Mouse (Mus musculus): ENCODE results near the gene Eef2kmt.
"Not testable (repeated sequence)": the region's sequence is repeated elsewhere in the genome, so short reads cannot be mapped to it uniquely, and the experiment has no call there.

Eef2kmt gene

DNA sequence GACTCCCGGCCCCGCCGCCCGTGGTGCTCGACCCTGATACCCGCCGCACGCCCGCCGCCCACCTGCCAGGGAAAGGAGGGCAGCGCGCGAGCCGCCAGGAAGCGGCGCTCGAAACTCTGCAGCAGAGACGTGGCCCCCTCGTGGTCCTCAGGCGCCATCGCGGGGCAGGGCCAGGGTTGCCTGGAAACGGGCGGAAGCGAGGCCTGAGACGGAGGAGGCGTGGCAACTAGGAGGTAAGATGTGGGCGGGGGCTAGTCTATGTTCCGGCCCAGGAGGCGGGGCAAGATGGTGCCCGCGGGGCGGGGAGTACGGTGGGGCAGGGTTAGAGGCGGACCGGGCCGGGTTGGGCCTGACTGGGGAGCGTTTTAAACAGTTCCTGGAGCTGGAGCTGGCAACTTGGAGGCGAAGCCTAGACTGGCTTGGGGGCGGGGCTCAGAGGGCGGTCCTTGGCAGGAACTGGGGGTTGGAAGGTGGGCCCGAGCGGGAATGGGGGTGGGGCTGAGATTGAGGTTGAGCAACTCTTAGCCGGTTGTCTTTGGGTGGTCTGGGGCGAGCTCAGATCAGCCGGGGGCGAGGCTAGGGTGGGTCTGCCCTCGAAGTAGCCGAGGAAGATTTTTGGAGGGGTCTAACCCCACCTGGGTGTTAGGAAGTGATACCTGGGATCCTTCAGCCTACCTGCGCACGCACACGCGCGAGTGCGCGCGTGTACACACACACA, at the start of gene Eef2kmt:
Gene Eef2kmt, minus strand, starts transcription at position 205 of the 718 bp plus-strand sequence.
- DNase-seq = peak; percentile 99

DNA sequence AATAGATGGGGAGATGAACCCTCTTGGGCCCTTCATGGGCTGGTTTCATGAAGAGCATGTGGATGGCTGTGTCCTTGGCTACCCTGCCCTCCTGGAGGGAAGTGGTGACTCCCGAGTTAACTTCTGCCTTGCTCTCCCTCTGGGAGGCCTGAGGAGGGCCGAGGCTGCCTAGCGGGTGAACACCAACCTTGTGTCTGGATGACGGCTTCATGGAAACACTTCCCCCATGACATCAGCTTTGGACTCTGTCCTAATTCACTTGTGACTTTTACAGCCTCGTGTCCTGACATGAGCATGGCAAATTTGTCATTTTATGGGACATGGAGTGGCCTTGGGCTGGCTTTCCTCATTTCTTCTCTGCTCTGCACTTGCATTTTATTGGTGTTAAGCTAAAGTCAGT, 39.5 kb upstream of the Eef2kmt start:
- no peak for DNase-seq

DNA sequence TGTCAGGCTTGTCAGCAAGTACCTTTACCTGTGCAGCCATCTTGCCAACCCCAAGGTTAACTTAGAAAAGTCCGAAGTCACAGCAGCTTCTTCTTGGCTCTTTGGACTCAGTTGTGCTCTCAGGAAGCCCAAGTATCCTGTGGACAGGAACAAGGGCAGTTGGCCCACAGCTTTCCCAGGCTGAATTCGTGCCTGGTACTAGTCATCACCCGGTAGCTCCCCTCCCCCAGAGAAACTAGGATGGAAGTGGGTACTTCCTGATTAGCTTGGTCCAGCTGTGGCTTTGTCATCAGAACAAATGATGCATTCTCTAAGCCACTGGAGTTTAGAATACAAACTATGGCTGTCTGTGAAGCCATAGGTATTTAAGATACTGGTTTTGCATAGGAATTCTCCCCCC, 29.6 kb upstream of the Eef2kmt start:
- DNase-seq = no peak

DNA sequence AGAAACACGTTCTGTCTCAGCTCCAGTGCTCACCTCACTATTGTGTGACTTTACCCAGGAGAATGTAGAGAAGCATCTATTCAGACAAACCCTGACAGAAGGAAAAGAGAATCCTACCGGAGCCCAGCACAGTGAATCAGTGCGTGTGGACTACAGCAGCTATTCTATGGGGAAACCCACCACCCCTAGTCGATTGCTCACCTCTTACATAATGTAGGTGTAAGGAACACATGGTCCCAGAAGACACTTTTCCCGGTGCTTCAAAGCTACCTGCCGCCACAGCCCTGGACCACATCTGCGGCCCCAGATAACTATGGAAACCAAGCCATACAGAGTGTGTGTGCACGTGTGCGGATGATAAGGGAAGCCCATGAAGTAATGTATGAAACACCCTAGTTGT, 26.9 kb upstream of the Eef2kmt start:
- DNase-seq = no peak

DNA sequence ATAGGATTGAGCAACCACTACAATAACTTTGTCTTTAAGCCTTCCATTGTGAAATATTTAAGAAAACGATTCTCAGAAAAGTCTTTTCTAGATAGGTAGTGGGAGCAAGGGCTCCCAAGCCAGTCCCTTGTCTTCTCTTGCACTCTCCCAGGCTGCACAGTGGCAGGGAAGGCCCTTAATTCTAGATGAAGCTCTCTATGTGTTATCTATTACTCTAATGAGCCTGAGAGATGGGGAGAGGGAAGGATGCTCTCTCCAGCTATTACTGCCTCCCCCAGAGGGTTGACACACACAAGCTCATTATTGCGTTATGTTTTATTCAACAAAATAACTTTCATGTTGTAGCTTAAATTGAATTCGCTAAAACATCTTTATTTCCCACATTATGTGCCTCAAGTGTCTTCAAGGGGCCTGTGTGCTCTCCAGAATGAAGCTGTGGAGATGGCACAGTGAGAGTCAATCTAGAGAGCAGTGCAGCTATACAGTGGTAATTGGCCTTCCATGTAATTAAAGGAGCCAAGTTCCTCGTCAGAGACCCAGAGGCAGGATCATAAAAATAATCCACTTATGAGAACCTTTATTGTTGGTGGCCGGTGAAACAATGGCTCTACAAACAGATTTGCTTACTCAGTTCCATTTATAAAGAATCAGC, 23.9 kb upstream of the Eef2kmt start:
- no peak for DNase-seq

DNA sequence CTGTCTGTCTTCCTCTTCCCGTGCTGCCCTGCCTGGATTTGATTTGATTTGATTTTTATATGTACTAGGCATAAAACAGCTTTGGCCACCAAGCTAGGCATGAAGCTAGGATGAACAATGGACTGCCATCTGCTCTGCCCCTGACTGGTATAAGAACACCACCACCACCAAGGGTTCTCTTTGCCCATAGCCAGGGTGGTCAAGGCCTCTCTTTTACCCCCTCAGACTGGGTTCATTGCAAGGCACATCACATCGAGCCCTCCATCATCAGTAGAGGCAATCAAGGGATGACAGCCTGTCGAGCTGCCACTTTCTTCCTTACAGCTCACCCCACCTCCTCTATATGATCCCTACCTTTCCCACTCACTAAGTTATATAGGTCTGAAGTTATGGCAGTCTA, 16.6 kb upstream of the Eef2kmt start:
- DNase-seq = no peak

DNA sequence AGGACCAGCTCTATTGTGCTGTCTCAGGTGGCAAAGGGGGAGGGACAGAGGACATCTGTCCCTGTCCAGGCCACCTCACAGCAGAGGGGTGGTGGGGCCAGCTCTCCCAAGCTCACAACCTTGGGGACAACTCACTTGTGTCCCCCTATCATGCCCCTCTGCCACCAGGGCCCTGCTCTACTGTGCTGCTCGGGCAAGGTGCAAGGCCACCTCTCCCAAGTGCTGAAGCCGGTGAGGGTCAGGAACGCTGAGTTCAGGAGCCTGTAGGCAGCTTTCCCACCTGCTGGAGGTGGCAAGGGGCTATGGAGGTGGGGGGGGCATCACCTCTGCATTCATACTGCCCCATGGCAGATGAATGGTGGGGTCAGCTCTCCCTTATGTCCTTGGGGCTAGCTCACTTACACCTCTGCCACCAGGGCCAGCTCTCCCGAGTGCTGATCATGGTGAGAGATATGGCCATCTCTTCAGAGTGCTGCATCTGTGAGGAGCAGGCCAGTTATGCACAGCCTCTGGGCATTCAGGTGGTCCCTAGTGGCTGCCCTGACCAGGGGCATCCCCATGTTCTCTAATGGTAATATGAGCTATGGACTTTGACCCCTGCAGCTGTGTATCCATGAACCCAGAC, 15.7 kb upstream of the Eef2kmt start:
- DNase-seq = no peak

DNA sequence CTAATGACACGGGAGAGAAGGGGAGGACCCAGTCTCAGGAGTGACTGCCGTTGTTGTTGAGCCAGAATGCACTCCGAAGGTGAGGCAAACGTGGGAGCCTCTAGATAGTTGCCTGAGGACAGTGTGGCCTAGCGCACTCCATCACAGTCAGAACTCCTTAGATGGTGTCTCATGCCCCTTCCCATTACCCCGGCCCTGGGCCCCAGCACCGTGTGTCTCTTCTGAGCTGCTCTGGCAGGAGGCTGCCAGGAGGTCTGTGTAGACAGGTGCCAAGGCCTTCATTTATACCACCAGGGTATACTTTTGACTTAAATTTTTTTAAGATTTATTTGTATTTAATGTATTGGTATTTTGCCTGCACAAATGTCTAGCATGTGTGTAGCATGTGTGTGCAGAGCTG, 8.1 kb upstream of the Eef2kmt start:
- no peak for DNase-seq

DNA sequence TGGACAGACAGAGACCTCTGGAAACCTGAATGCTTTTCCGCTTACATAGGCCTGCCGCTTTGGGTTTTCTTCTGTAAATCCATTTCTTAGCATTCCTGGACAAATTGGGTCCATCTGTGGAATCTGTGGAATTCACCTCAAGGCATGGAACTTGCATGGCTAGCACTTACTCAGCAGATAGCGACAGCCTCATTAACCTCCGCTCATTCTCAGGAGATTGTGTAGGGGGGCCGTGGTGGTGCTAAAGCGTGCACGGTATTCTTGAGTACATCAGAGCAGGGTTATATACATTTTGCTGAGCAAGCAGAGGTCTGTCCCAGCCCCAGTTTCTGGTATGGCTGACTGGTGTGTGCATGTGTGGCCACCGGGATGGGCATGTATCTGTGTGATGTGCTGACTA, 7.4 kb upstream of the Eef2kmt start:
- no peak for DNase-seq

DNA sequence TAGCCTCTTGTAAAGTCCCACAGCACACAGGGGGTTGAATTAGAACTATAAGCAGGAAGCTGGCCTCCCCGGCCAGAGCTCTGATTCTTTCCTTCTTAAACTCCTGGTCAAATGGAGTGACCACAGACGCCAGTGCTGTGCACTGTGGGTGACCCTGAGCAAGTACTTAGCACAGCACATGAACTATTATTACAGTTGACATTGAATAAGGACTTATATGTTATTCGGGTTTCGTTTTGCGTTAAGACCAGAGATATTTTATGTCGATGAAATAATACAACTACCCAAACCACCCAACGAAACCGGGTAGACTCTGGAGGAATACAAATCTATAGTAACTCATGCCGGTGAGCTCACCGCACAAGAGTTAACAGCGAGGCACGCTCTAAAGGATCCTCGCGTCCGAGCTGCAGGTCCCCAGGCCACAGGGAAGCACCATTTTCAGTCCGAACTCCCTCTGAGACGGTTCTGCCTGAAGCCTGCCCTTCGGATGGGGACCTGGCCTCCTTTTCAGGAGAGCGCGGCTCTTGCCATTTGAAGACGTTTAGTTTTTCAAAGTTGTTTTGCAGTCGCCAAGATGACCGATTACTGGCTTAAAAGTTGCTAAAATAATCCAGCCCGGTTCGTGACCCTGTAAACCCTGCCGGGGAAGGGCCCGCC, 572 bp downstream of the Eef2kmt start:
- no peak for DNase-seq

DNA sequence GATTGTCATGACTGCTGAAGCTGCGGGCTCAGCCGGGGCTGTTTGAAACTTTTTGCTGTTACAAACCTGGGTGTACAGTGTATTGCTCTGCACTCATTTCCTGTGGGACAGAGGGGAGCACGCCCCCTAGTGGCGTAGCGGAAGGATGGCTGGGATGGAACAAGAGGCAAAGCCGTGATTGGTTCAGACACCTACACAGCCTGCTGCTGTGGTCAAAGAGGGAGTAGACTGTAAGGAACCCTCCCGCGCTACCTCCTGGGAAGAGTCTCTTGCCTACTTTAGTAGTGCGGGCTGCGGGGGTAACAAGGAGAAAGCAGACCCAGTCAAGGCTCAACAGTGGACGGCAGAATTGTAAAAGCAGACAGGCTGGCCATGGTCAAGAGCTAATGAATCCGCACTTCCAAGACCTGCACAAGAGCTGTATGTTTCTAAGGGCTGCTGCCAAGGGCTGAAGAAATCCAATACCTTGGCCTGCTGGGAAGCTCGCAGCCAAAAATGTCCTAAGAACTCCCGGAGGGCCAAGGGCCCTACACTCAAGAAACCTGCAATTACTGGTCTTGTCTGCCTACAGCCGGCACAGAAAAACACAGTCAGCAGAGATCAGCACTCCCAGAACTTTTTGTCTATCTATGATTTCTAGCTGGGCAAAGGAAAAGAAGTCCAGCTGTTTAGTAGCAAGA, 1.3 kb downstream of the Eef2kmt start:
- DNase-seq = peak; percentile 88 to 90

DNA sequence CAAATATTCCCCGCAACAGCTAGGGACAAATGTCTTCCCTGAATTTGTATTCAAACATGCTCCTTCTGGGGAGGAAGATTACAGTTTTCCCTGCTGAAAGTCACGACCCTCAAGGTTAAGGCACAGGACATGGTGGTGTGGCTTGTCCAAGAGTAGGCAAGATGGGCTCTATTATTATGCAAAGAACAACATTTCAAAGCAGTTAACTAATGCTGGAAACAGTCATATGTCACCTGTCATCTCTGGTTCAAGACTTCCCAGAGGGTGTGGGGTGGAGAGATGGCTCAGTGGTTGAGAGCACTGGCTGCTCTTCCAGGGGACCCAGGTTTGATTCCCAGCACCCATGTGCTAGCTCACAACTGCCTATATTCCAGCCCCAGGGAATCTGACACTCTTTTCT, 3.5 kb downstream of the Eef2kmt start:
- no peak for DNase-seq

DNA sequence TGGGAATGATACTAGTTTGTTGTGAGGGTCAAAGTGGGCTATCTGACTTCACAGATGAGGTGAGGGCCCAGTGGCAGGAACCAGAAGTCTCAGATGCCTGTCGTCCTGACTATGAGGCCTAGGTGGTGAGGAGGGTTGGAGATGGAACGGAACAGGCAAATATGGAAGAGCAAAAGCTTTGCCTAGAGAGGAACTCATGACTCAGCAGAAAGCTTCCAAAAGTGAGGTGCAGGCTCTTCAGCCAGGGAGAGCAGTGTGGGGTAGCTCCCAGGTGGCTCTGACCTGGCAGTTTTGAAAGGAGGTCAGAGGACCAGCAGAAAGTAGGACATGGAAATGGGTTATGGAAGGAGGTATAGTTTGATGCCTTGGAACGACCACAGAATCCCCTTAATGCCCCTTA, 4.9 kb downstream of the Eef2kmt start:
- DNase-seq = no peak

DNA sequence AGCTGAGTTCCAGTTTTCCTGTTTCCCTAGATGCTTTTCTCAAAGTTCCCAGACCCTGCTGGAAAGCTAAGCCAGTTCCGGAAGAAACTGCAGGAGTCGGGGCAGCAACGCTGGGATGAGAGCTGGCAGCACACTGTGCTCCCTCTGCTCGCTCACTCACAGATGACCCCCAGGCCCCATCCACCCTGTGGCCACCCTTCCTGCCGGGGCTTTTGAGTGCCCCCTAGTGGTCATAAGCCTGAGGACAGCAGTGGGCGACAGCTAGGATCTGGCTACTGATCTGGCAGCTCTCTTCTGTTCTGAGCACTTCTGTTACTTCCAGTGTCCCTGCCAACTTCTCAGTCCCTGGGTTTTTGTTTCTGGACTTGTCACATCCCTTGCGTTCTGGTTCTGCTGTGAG, 11.4 kb downstream of the Eef2kmt start:
- peak; percentile 69 to 79 for DNase-seq

DNA sequence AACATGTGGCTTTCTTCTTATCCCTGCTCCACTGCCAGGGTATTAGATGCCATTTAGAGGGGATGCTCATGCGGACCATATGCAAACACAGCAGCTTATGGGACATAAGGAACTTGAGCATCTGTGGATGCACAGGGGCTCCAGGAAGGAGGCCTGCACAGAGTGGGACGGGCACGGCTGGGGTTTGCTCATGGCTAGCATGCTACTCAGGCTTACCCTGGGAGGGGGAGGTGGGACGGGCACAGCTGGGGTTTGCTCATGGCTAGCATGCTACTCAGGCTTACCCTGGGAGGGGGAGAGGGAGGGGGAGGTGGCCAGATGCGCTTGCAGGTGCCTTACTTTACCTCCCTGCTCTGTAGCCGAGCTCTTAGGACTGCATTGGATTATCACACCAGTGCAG, 12.9 kb downstream of the Eef2kmt start:
- DNase-seq = no peak

DNA sequence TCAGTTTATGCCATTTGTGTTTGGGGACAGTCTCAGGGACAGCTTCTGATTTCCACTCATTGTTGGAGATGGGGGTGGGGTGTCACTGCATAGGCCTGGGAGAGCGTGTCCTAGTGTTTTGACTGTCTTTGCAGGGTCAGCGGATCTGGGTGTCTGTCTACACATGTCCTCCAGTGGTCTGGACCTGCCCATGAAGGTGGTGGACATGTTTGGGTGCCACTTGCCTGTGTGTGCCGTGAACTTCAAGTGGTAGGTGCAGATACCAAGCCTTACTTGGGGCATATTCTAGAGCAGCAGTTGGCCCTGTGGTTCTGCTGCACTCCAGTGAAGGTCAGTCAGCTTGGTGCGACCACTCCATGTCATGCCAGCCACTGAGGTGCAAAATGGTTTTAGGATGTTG, 13.4 kb downstream of the Eef2kmt start:
- no peak for DNase-seq

DNA sequence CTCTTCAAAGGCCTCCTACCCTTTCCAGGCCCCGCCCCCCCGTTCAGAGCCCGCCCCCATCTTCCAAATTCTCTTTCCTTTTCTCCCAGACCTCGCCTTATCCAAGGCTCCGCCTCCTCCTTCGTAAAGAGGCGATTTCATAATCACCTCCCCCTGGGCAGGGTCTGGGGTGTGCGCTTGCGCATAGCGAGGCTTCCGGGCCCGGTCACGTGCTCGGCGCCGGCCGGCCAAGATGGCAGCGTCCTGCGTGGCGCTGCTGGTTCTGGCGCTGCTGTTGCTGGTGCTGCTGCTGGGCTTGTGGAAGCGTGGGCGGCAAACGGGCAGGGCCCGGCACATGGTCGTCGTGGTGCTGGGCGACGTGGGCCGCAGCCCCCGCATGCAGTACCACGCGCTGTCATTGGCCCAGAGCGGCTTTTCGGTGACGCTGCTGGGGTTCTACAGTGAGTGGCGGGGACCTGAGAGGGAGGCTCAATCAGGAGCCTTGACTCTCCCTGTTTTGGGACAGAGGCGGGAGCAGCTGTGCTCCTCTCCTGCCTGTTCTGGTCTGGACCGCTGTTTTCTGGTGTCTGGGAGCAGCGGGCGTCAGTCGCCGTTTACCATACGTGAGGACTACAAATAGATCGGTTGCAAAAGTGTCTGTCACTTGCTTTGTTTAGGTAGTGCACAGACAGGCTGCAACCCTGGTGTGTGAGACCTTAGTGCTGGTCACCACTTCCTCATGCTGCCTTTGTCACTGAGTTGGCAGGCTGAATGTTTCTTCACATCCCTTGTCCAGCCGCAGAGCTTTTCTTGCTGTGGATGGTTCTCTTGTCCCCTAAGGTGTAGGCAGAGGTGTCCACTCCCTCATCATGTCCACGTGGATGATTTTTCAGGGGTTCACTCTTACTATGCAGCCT, 22.1 kb downstream of the Eef2kmt start, which contains the start of gene Alg1:
Gene Alg1, plus strand, starts transcription at position 204 of the 896 bp plus-strand sequence.
- peak; percentile 95 to 96 for DNase-seq

DNA sequence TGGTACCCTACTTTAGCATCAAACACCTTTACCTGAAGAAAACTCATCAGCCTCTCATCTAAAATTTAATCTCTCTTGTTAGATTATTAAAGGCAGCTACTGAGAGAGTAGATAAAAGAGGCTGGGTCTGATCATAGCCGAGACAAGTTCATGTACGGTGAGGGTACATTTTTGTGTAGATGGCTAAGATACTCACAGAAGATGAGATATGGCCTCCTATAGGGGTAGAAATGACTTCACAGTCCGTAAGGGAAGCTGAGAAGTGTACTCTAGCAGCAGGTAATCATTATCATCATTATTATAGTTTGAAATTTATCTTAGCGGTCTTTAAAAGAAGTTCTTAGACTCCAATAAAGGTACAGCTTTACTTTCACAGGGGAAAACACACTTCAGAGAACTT, 22.8 kb downstream of the Eef2kmt start:
- no peak for DNase-seq

DNA sequence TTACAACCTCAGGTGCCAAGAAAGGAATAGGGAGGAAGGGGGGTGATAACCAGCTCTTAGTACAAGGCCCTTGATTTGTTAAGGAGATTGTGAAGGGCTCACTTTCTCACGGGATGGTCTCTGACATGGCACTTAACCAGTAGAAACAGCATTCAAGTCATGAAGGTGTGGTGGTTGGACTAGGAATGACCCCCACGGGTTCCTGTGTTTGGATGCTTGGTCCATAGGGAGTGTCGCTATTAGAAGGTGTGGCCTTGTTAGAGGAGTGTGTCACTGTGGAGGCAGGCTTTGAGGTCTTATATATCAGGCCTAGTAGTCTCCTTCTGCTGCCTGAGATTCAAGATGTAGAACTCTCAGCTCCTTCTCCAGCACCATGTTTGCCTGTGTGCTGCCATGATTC, 27.7 kb downstream of the Eef2kmt start:
- DNase-seq = not testable (repeated sequence)

DNA sequence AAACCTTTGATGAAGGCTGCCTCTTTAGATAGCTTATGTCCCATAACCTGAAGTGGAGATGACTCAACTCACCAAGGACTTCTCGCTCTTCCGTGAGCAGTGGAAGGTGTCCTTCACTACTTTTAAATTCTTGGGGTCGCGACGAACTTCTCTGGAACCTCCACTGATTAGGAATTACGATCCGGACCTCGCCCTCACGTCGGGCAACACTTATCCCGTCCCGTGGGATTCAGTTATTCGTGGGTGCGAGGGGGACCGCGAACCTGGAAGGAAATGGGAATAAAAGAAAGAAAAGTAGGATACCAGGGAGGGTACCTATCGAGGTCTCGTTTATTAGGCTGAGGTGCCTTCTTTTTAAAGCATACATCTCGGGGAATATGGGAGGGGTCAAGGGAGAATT, 28.3 kb downstream of the Eef2kmt start:
- not testable (repeated sequence) for DNase-seq

DNA sequence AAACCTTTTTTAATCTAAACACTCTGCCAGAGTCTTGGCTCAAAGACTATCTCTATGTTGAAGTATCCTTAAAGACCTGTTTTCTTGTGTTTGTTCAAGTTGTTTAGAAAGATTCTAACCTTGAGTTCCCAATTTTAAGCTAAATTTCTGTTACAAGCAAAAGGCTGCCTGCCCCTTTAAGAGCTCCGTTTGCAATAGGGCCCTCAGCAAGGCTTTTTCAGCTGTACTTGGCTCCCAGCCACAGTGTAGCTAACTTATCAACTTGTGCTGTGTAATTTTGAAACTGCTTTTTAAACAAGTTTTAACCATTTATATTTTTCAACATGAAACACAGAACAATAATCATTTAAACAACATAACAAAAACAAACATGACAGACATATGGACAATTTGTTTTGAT, 29.2 kb downstream of the Eef2kmt start:
- peak in 1 of 2 experiments; percentile 23 for DNase-seq

DNA sequence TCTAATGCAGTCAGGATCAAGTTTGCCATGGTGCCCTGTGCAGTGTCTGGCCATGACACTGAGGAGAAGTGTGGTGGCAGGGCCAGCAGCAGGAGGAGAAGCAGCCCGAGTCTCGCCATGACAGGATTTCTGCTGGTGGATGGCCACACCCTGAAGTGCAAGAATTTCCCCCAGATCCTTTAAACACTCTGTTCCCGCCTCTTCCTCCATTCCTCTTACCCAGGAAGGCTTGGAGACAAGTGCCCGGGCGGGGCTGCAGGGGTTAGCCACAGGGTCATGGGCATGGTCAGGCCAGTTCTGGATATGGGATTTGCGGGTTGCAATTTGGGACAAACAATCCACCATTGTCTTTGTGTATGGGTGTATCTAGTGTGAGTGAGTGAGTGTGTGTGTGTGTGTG, 33.6 kb downstream of the Eef2kmt start, which contains the start of gene AU021092:
Gene AU021092, minus strand, starts transcription at position 160 of the 400 bp plus-strand sequence.
- peak; percentile 45 to 59 for DNase-seq

Data from lung, postnatal 4 days (tissue).